Mouse (Mus musculus): ENCODE measurements around the gene Zdhhc5. TPM values are rescaled to one million over a fixed set of nuclear protein-coding genes. Genes with fewer than 3 reads are reported as not detected.

Zdhhc5 gene
- 40.8 and 51.4 TPM in 2 replicates for polyA plus RNA-seq (2012; rRNA removed; ENCODE audit: low replicate concordance)

GRCm38 (mm10) chr2:84714811-84715561 lies at the start of gene Zdhhc5:
TSS of gene Zdhhc5 (minus strand) at chr2:84715180.

GRCm38 (mm10) chr2:84743561-84743960 lies 28.6 kb upstream of the Zdhhc5 start, which contains the start of gene Gm19426:
TSS of gene Gm19426 (minus strand) at chr2:84743655.

GRCm38 (mm10) chr2:84733579-84734300 lies 18.8 kb upstream of the Zdhhc5 start, which contains the start of gene Ypel4:
TSS of gene Ypel4 (plus strand) at chr2:84734058.

GRCm38 (mm10) chr2:84727172-84727858 lies 12.3 kb upstream of the Zdhhc5 start, which contains the start of gene Clp1:
TSS of gene Clp1 (minus strand) at chr2:84727350.

GRCm38 (mm10) chr2:84679016-84679415 lies 36.0 kb downstream of the Zdhhc5 start, which contains the start of gene Tmx2:
TSS of gene Tmx2 (minus strand) at chr2:84679140.

GRCm38 (mm10) chr2:84677968-84678880 lies 36.8 kb downstream of the Zdhhc5 start, which contains the start of the genes Gm28635 and Med19:
TSS of gene Gm28635 (minus strand) at chr2:84678041.
TSS of gene Med19 (plus strand) at chr2:84678402.

GRCm38 (mm10) chr2:84670569-84670933 lies 44.4 kb downstream of the Zdhhc5 start, which contains the start of gene Selenoh:
TSS of gene Selenoh (minus strand) at chr2:84670770.

GRCm38 (mm10) chr2:84658806-84659205 lies 56.2 kb downstream of the Zdhhc5 start, which contains the start of gene Btbd18:
TSS of gene Btbd18 (plus strand) at chr2:84659079.

GRCm38 (mm10) chr2:84650464-84651195 lies 64.3 kb downstream of the Zdhhc5 start, which contains the start of gene Ctnnd1:
TSS of gene Ctnnd1 (minus strand) at chr2:84650765.

Other genes starting within 250 kb of the Zdhhc5 start
- gene Tfpi, start 238.4 kb downstream of the Zdhhc5 start, polyA plus RNA-seq (2012; rRNA removed; ENCODE audit: low replicate concordance), result 2.3 and 8.7 TPM in 2 replicates
- 27.4 and 52.9 TPM in 2 replicates for gene Ctnnd1, start 64.4 kb downstream of the Zdhhc5 start, polyA plus RNA-seq (2012; rRNA removed; ENCODE audit: low replicate concordance)
- gene Btbd18, start 56.1 kb downstream of the Zdhhc5 start, polyA plus RNA-seq (2012; rRNA removed; ENCODE audit: low replicate concordance), result not detected in 2 replicates
- 29.8 and 68.7 TPM in 2 replicates for gene Selenoh, start 44.4 kb downstream of the Zdhhc5 start, polyA plus RNA-seq (2012; rRNA removed; ENCODE audit: low replicate concordance)
- not detected in 2 replicates for gene Gm28635, start 37.1 kb downstream of the Zdhhc5 start, polyA plus RNA-seq (2012; rRNA removed; ENCODE audit: low replicate concordance)
- 8.2 and 8.9 TPM in 2 replicates for gene Med19, start 36.8 kb downstream of the Zdhhc5 start, polyA plus RNA-seq (2012; rRNA removed; ENCODE audit: low replicate concordance)
- 50.7 and 78.8 TPM in 2 replicates for gene Tmx2, start 36.0 kb downstream of the Zdhhc5 start, polyA plus RNA-seq (2012; rRNA removed; ENCODE audit: low replicate concordance)
- gene Clp1, start 12.2 kb upstream of the Zdhhc5 start, polyA plus RNA-seq (2012; rRNA removed; ENCODE audit: low replicate concordance), result 8.7 and 13.1 TPM in 2 replicates
- 9.9 and 12.8 TPM in 2 replicates for gene Ypel4, start 18.9 kb upstream of the Zdhhc5 start, polyA plus RNA-seq (2012; rRNA removed; ENCODE audit: low replicate concordance)
- gene Gm19426, start 28.5 kb upstream of the Zdhhc5 start, polyA plus RNA-seq (2012; rRNA removed; ENCODE audit: low replicate concordance), result 2.1 and 3.1 TPM in 2 replicates
- 611 and 890 TPM in 2 replicates for gene Serping1, start 60.3 kb upstream of the Zdhhc5 start, polyA plus RNA-seq (2012; rRNA removed; ENCODE audit: low replicate concordance)
- 26.8 and 39.4 TPM in 2 replicates for gene Ube2l6, start 83.6 kb upstream of the Zdhhc5 start, polyA plus RNA-seq (2012; rRNA removed; ENCODE audit: low replicate concordance)
- gene Smtnl1, start 107.5 kb upstream of the Zdhhc5 start, polyA plus RNA-seq (2012; rRNA removed; ENCODE audit: low replicate concordance), result 8.6 TPM in 1 of 2 replicates, not detected in the other
- gene Timm10, start 111.8 kb upstream of the Zdhhc5 start, polyA plus RNA-seq (2012; rRNA removed; ENCODE audit: low replicate concordance), result 22.0 and 45.6 TPM in 2 replicates
- 51.6 and 66.7 TPM in 2 replicates for gene Slc43a1, start 123.7 kb upstream of the Zdhhc5 start, polyA plus RNA-seq (2012; rRNA removed; ENCODE audit: low replicate concordance)
- 11.3 and 38.0 TPM in 2 replicates for gene Rtn4rl2, start 171.5 kb upstream of the Zdhhc5 start, polyA plus RNA-seq (2012; rRNA removed; ENCODE audit: low replicate concordance)
- gene Slc43a3, start 221.4 kb upstream of the Zdhhc5 start, polyA plus RNA-seq (2012; rRNA removed; ENCODE audit: low replicate concordance), result 51.9 and 120 TPM in 2 replicates